Mouse (Mus musculus) heart, embryonic 16.5 days (tissue): ENCODE measurements at regions not wholly inside any gene's neighbourhood (a gene's known extent, or its start where the extent isn't known, plus 50 kb on each side); places are given as distances from the start of the nearest gene placed in this dataset.

Source experiments
- ATAC-seq: fragments of 200-750 bp; cut with Nextera tagmentation; replicated peaks from 2 replicates; pipeline ENCODE4 v1.8.0; 2017; ENCODE audit warnings: moderate number of reproducible peaks; ENCODE audit not compliant: insufficient read depth, low FRiP score; ENCODE audit errors: extremely low read depth
- H3K27ac ChIP-seq: fragments of 300-500 bp; sonication (generic); 2 replicates; pipeline ENCODE4 v1.5.1; 2014; ENCODE audit warnings: mild to moderate bottlenecking, low read length, control low read depth, moderate library complexity
- H3K27me3 ChIP-seq: fragments of 300-500 bp; sonication (generic); 2 replicates; pipeline ENCODE4 v1.6.1; 2014; ENCODE audit warnings: low read length, mixed read lengths; ENCODE audit not compliant: control insufficient read depth, insufficient read depth
- H3K36me3 ChIP-seq: fragments of 300-500 bp; sonication (generic); 2 replicates; pipeline ENCODE4 v1.6.1; 2014; ENCODE audit not compliant: control insufficient read depth, insufficient read depth
- H3K4me1 ChIP-seq: fragments of 300-500 bp; sonication (generic); 2 replicates; pipeline ENCODE4 v1.6.1; 2014; ENCODE audit warnings: low read length, mixed read lengths; ENCODE audit not compliant: control insufficient read depth, insufficient read depth
- H3K4me2 ChIP-seq: fragments of 300-500 bp; sonication (generic); 2 replicates; pipeline ENCODE4 v1.6.1; 2014; ENCODE audit warnings: low read depth, mild to moderate bottlenecking, control low read depth, low read length
- H3K4me3 ChIP-seq: fragments of 300-500 bp; sonication (generic); 2 replicates; pipeline ENCODE4 v1.5.1; 2014; ENCODE audit warnings: mild to moderate bottlenecking, control low read depth, low read length
- H3K9ac ChIP-seq: fragments of 300-500 bp; sonication (generic); 2 replicates; pipeline ENCODE4 v1.6.1; 2014; ENCODE audit warnings: low read length, control low read depth
- H3K9me3 ChIP-seq: fragments of 300-500 bp; sonication (generic); replicated peaks from 2 replicates; pipeline ENCODE4 v1.6.1; 2016; ENCODE audit warnings: low read length; ENCODE audit not compliant: control insufficient read depth
- WGBS: fragments of 180-500 bp; shearing (Covaris S2); extraction: QIAGEN DNeasy Blood & Tissue Kit; methylation state at CpG from one replicate; pipeline ENCODE4 v1.1.7; 2014; 5-methylcytosine and 5-hydroxymethylcytosine counted together

DNA sequence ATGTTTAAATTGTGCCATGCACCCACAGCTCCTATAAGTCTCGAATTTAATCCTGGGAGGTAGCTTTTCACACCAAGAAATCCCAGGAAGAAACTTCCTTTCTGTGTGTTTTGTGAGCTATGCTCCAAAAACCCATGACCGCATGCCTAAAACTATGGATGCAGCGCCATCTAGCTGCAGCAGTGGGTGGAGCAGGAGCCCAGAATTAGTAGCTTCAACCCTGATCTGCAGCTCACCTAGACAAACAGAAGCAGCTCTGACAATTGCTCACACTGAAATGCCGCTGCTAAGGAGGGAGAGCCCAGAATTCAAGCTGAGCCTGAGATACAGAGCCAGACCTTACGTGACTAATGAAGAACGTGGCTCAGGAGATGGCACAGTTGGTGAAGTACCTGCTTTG lies 101.2 kb upstream of the Nckap5 start:
- H3K4me3 ChIP-seq = no peak overlapping the region
- WGBS = 5% methylated on average over 6 of the region's 6 CpGs
- no peak overlapping the region for H3K27ac ChIP-seq
- peaks cover 4% of the 10 kb centered on the region for H3K9me3 ChIP-seq
- no peak overlapping the region for H3K9ac ChIP-seq
- H3K4me1 ChIP-seq = peaks cover 8% of the 10 kb centered on the region; the same call in 1 of the 2 replicates
- H3K36me3 ChIP-seq = no peaks in the 10 kb centered on the region
- no peak for ATAC-seq
- no peak overlapping the region; the same call in 1 of the 2 replicates for H3K4me2 ChIP-seq
- no peaks in the 10 kb centered on the region for H3K27me3 ChIP-seq

DNA sequence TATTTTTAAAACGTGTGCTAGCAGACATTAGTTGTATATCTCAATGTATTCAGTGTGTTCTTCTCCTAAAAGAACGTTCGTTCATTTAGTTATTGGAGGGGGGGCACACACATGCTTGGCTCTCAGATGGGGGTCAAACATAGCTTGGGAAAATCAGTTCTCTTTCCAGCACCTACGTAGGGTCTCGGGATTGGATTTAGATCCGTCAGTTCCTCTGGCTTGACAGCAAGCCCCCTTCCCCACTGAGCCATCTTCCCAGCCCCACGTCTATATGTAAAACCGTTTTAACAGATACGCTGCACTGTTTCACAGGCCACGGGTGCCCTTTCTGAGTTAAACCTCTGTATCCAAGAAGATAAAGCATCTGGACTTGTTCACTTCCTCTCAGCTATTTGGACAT lies 100.5 kb upstream of the Nckap5 start:
- H3K4me3 ChIP-seq = no peak overlapping the region
- no peak overlapping the region for H3K4me2 ChIP-seq
- no peaks in the 10 kb centered on the region for H3K27me3 ChIP-seq
- no peaks in the 10 kb centered on the region for H3K9me3 ChIP-seq
- no peak overlapping the region for H3K27ac ChIP-seq
- peaks cover 8% of the 10 kb centered on the region for H3K4me1 ChIP-seq
- H3K36me3 ChIP-seq = no peaks in the 10 kb centered on the region
- H3K9ac ChIP-seq = no peak overlapping the region
- 67% methylated on average over 10 of the region's 10 CpGs for WGBS
- no peak for ATAC-seq

DNA sequence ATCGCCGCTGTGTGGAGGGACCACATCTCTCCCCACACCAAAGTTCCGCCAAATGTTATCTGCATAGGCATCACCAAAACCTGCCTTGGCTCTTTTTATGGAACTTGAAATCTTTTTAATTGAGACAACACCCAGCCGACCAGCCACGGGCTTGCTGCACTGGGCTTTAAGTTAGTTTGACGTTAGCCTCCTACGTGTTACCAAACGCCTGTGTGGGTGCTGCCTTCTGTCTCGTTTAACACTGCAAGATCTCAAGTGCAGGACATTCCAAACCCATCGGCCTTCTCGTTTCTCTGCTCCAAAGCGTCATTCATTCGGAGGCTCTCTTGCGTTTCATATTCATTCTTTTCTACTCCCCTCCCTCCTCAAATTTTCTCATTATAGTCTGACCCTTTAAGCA lies 100.0 kb upstream of the Nckap5 start:
- no peak overlapping the region for H3K4me2 ChIP-seq
- no peaks in the 10 kb centered on the region for H3K27me3 ChIP-seq
- H3K4me1 ChIP-seq = peaks cover 12% of the 10 kb centered on the region
- H3K9ac ChIP-seq = no peak overlapping the region
- no peak overlapping the region for H3K4me3 ChIP-seq
- no peak for ATAC-seq
- no peak overlapping the region for H3K27ac ChIP-seq
- WGBS = 69% methylated on average over 14 of the region's 14 CpGs
- no peaks in the 10 kb centered on the region for H3K9me3 ChIP-seq
- no peaks in the 10 kb centered on the region for H3K36me3 ChIP-seq

DNA sequence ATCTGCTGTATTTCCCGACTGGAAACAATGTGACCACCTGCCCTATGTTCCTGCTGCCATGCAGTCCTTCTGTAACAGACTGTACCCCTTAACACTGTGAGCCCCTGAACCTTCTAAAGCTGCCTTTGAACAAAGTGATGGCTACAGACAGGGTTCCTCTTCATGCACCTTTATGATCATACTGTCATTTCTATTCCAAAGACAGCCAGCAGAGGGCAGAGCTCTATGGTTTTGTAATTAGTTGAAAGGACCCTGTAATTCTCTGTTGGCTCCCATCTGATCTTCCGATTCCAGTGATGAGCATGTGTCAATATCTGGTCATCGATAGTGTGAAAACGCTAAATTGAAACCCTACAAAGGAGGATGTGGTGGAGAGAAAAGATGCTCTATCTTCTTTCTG lies 99.1 kb upstream of the Nckap5 start:
- Histone ChIP-seq H3K27me3 (no peaks in the 10 kb centered on the region), H3K9ac (no peak overlapping the region), H3K4me1 (peaks cover 18% of the 10 kb centered on the region), H3K36me3 (no peaks in the 10 kb centered on the region), H3K4me2 (no peak overlapping the region), H3K4me3 (no peak overlapping the region), H3K27ac (no peak overlapping the region), H3K9me3 (no peaks in the 10 kb centered on the region)
- no peak for ATAC-seq
- 65% methylated on average over 4 of the region's 4 CpGs for WGBS

DNA sequence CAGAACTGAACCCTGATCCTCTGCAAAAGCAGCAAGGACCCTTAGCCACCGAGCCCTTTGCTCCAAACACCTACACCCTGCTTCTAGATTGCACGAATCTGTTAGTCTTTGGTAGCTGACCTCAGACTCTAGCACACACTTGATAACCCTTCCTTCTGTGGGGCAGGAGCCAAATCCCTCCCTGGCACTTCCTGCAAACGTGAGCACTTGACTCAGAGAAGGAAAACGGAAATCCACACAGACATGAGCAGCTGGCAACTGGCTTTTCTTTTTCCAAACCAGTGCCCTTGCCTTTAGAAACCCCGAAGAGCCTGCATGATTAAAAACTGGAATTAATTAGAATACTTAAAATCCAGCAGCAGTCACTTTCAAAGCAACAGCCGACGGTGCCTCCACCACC lies 97.6 kb upstream of the Nckap5 start:
- Histone ChIP-seq H3K27ac (no peak overlapping the region), H3K9me3 (no peaks in the 10 kb centered on the region), H3K4me1 (peaks cover 16% of the 10 kb centered on the region), H3K27me3 (no peaks in the 10 kb centered on the region), H3K9ac (no peak overlapping the region), H3K4me3 (no peak overlapping the region), H3K4me2 (no peak overlapping the region), H3K36me3 (no peaks in the 10 kb centered on the region)
- ATAC-seq = peak; percentile 23; the same call in 1 of the 2 replicates
- 48% methylated on average over 7 of the region's 7 CpGs for WGBS

DNA sequence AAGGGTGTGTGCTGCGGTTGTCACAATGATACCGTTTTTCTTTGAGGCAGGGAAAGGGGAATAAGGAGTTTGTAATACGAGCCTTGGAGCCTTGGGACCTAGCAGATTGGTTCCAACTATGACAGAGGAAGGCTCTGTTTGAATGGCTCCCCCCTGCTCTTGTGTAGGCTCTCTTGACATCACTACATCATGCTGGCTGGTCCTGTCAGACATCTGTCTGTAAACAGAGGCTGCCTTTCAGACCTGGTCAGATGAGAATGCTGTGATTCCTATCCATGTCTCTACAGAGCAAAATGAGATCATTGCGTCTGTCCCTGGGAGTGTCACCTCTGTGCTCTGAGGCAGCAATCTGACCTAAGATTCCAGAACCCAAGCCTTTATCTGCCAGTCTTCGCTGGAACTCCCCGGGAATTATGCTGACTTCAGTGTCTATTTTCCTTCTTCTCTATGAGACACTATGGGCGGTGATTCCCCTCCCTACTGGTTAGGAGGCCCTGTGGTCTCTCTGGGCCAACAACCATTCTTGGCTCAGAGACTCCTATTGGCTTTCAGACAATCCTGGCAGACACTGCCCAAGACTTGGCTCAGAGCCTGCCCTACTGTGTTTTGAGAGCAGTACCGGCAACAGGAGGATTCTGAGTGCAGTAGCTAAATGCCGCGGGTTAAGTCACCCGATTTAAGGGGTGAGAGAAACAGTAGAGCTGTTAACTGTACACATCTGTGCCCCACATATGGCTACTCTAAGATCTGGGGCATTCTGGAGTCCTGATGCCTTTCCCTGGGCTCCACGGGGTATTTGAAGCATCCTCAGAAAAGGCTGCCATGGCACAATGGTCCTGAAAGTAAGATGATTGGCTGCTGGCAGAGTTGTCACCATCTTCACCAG lies 94.8 kb upstream of the Nckap5 start:
- peak overlapping the region; percentile 48 for H3K4me2 ChIP-seq
- ATAC-seq = peak; percentile 83
- H3K4me1 ChIP-seq = peaks cover 22% of the 10 kb centered on the region
- H3K9ac ChIP-seq = peak overlapping the region; percentile 36; the same call in 1 of the 2 replicates
- no peaks in the 10 kb centered on the region for H3K9me3 ChIP-seq
- 38% methylated on average over 12 of the region's 12 CpGs for WGBS
- no peak overlapping the region for H3K4me3 ChIP-seq
- no peaks in the 10 kb centered on the region for H3K27me3 ChIP-seq
- H3K36me3 ChIP-seq = no peaks in the 10 kb centered on the region
- peak overlapping the region; percentile 79 for H3K27ac ChIP-seq

DNA sequence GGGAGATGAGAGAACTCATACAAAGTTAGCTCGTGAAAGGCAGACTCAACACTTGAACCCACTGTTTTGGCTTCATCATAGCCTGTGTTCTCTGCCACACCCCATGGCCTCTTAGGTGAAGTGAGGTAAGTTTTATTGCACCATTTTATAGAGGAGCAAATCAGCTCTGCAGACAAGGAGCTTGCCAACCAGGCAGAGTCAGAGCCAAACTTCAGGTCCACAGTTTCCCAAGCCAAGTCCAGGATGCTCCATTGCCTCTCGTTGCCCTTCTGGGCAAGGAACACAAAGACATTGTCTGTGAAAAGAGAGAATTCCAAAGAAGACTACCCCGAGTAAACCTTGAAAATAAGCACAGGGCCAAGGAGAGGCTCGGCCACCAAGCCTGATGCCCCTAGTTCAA lies 93.4 kb upstream of the Nckap5 start:
- ATAC-seq = no peak
- H3K4me3 ChIP-seq = no peak overlapping the region
- peaks cover 22% of the 10 kb centered on the region for H3K4me1 ChIP-seq
- 90% methylated on average over 4 of the region's 4 CpGs for WGBS
- no peak overlapping the region for H3K9ac ChIP-seq
- no peaks in the 10 kb centered on the region for H3K9me3 ChIP-seq
- no peak overlapping the region for H3K4me2 ChIP-seq
- H3K27ac ChIP-seq = no peak overlapping the region
- H3K27me3 ChIP-seq = no peaks in the 10 kb centered on the region
- no peaks in the 10 kb centered on the region for H3K36me3 ChIP-seq

DNA sequence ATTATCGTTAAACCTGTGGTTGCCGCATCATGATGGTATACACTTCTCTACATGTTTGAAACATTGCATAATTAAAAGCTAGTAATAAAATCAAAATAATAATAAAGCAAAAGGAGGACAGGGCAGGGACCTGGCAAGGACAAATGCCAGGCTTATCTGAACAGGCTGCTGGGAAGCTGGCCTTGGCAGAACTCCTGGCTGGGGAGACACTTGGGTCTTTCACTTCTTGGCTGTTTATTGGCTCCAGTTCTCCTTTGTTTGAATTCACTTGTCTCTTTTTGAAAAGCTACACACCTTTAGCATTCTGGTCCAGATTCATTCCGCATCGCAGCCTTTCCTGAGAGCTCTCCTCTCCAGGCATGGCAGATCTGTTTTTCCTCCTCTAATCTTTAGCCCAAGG lies 91.6 kb upstream of the Nckap5 start:
- no peak for ATAC-seq
- Histone ChIP-seq H3K4me2 (0 out of 2 replicates have a peak overlapping the region, but pooled peaks have one; percentile 15), H3K36me3 (no peaks in the 10 kb centered on the region), H3K9me3 (no peaks in the 10 kb centered on the region), H3K27ac (peak overlapping the region; percentile 64), H3K4me3 (no peak overlapping the region), H3K9ac (no peak overlapping the region), H3K4me1 (peaks cover 18% of the 10 kb centered on the region), H3K27me3 (no peaks in the 10 kb centered on the region)
- 69% methylated on average over 4 of the region's 4 CpGs for WGBS

DNA sequence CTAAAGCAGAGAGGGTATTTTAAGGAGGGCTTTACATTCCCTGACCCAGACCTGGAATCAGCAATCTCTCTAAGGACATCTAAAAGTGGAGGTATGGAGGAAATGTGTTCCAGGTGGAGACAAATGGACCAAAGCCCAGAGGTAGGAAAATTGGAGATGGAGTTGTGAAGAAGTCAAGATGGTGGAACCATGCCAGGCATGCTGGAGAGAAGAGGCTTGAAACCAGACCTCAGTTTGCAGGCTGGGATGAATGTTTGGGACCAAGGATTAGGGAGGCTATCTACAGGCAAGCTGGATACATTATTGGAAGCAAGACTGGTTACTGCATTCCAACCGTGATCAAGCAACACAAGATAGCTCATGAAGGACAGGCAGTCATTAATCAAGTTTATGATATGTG lies 88.3 kb upstream of the Nckap5 start:
- Histone ChIP-seq H3K27me3 (no peaks in the 10 kb centered on the region), H3K4me1 (peaks cover 9% of the 10 kb centered on the region), H3K4me3 (no peak overlapping the region), H3K36me3 (no peaks in the 10 kb centered on the region), H3K4me2 (no peak overlapping the region), H3K9ac (no peak overlapping the region), H3K9me3 (no peaks in the 10 kb centered on the region), H3K27ac (no peak overlapping the region)
- ATAC-seq = no peak
- WGBS = 72% methylated on average over 1 of the region's 1 CpGs
